In genomic region chr7:97783523-97783922, GRCm38 (mm10) we compare ENCODE assay signal across 16 mouse cellular contexts.
"Had no signal": no experiment of that assay in that cellular context is flagged by ENCODE, and none has a peak within 500 bp of the region (broad histone marks: within the 10 kb centered on the region; RNA-seq: fewer than 3 reads in every experiment).

No protein-coding gene starts in this region.

- DNase-seq: heart, postnatal 10 days; heart, postnatal 14 days; heart, postnatal 36 days; heart, postnatal 4 days; kidney, adult 11 months; kidney, adult 18-20 months; kidney, adult 2 months; kidney, adult 8-10 months; kidney, adult 9 months; kidney, postnatal 10 days; kidney, postnatal 14 days; kidney, postnatal 25 days; kidney, postnatal 36 days; kidney, postnatal 4 days; layer of hippocampus, adult 9-11 months; layer of hippocampus, postnatal 36 days had no signal
